Mouse (Mus musculus) R1 (cell line): Measurements from ENCODE around the gene Kcnq2.
A peak's percentile ranks its signal among the peaks of the same experiment; 100 is the strongest.

Experiments used
- DNase-seq: peaks from one replicate; pipeline ENCODE4 v3.0.0-alpha.2; 2018; ENCODE audit warnings: low read depth, low spot score

Gene Kcnq2

DNA sequence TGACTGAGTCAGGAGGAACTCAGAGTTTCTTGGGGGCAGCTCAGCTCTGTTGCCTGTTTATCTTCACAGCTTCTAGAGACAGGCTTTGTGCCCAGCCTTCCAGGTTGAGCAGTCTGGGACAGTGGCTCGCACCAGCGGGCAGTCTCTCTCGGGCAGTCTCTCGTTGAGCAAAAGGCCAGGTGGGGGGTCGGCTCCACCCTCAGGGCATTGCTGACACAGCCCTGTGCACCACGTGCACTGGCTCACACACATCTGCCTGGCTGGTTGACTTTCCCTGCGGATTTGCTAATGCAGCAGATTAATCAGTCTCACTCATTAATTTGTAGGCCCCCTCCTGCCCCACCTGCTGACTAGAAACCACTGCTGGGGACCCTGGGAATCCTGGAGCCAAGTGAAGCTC, 93.2 kb downstream of the Kcnq2 start:
- no peak for DNase-seq

DNA sequence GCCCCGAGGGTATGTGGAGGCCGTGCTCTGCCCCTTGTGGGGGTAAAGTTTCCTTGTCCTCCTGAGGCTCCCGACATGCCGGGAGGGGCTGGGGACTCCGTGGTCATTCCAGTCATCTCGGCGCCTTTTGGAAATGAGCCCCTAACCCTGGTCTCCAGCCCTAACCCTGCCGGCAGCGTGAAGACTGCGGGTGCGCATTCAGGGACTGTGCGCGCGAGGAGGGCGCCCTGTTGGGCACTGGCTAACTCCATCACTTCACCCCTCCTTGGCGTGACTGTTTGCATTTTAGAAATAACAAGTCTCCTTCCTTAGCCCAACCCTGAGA, 95.8 kb downstream of the Kcnq2 start:
- DNase-seq = peak; percentile 58

DNA sequence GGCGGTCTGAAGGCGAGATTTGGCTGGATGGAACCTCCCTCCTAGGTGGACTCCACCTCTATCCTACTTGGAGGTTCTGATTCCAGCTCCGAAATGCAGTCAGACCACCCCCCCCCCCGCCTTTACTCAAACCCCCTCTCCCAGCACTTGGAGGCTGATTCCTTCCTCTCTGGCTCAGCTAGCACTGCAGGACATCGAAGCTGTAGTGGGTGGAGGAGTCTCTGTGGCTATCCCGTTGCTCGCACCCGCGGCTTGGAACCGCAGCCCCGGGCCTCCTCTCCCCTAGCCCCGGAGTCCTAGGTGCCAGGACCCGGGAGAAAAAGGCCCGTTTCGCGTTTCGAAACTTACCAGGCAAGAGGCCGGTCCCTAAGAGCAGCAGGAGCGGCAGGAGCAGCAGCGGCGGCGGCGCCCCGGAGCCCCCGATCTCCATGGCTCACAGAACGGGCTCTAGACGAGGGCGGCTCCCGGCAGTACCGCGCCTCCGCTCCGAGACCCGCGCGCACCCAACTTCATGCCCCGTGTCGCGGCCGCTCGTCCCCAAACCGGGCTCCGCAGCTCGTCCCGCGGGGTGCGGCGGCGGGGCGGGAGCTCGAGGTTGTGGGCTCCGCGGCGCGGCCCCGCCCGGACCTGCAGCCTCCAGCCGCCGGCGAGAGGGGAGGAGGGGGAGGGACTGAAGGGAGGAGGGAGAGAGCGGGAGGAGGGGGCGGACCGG, 96.3 kb downstream of the Kcnq2 start:
- peak; percentile 35 for DNase-seq

DNA sequence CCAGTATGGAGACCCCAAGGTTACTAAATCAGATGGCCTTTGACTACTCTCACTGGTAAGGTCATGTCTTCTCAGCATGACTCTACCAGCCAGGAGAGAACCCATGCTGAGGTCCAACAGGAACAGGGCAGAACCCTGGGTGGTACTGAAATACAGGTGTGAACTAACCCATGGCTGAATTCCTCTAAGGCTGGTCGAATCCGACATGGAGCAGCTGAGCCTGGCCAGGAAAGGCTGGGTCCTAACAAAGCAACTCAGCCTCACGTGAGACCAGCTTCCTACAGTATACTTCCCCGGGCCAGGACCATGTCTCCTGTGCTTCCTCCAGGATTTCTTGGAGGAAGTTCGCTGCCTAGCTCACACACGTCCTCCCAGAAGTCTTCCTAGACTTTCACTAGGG, 98.5 kb downstream of the Kcnq2 start:
- DNase-seq = no peak

DNA sequence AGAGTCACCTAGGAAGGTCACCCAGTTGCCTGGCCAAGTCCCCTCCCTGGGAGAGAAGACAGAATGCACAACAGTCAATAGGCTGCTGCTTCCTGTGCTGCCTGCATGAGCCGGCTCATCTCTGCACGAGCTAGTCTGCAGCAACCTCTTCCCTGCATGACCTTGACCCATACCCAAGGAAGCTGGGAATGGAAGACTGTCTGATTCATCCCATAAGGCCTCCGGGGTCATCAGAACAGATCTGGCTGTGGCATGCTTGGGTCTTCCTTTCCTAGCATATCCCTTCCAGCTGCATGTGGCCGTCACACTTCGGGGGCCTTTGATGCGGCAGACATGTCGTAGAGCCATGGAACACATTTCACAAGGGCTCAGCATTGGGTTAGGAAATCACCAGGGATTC, 99.9 kb downstream of the Kcnq2 start:
- DNase-seq = no peak

DNA sequence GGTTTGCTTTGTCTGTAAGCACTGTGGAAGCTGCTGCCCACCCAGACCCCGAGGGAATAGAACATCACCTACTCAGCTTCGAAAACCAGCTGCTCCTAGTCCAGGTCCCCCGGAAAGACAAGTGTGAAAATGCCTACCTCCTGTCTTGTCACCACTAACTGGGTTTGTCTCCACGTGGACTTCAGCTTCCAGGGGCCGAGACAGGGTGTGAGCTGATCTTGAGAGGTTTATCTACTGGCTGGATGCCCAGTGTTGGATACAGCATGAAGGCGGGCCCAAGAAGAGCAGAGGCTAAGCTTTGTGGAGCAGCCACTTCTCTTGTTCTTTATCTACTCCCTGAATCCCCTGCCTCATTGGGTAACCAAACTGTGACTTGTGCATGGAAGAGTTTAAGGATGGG, 101.8 kb downstream of the Kcnq2 start:
- DNase-seq = no peak

DNA sequence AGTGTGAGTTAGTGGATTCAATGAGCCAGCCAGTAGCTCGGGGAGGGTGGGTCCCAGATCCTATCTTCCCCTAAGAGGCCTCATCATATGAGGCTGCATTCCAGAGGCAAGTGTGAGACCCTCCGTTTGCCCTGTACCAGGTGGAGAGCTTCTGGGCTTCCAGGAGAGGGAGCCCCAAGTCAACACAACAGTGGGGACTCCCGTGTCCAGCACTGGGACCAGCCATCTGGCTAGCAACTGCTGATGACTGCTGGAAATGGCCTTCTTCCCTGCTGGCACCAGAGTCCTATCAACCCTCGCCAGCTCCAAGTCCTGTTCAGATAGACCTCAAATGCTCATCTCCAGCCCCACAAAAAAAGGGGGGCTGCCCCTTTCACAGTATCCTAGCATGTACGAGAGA, 102.7 kb downstream of the Kcnq2 start:
- no peak for DNase-seq

DNA sequence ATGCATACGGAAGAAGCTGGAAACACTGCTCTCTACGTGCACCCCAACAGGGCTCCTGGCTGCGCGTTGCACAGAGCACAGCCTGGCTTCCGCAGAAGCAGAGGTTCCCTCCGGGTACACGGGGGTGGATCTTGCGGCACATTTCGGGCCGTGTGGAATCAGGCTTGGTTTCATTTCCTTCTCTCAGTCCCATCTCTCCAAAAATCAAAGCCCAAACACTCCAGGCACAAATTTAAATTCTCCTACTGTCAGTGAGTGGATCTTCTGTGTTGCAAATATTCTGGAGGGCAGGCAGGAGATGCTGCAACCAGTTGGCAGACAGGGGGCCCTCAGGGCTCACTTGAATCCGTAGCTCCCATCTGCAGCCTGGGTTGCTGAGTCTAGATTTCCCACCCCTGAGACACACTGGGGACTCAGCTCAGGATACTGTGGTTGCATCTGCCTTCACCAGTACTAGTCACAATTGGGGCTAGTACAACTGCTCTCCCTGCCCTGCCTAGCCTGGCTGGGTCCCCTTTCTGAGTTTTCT, 103.6 kb downstream of the Kcnq2 start:
- no peak for DNase-seq
